26 mouse cellular contexts compared by ENCODE assay signal in genomic region chr10:97673239-97673638, GRCm38 (mm10). TPM values are rescaled to one million over a fixed set of nuclear protein-coding genes. Genes with fewer than 3 reads are reported as not detected.
DNase-seq lines count a peak whose midpoint lies in the region; ATAC-seq lines count a peak whose summit lies in the region.
"Had no signal": no experiment of that assay in that cellular context is flagged by ENCODE, and none has a peak within 500 bp of the region (broad histone marks: within the 10 kb centered on the region; RNA-seq: fewer than 3 reads in every experiment).

No protein-coding gene starts in this region.

- no peak overlapping the region for H3K4me3 ChIP-seq in forebrain, embryonic 14.5 days (ENCODE audit: low read depth, low read length)

- 79% methylated on average over 2 of the region's 2 CpGs for WGBS in forebrain, embryonic 14.5 days

- ATAC-seq in cerebellum, adult (ENCODE audit: insufficient number of reproducible peaks, low FRiP score, low TSS enrichment): peak; percentile 85
- ATAC-seq in forebrain, embryonic 14.5 days: no peak
- ATAC-seq: activated CD4-positive, CD25-positive, alpha-beta regulatory T cell, adult 4 months; CD4-positive, CD25-positive, alpha-beta regulatory T cell, adult 4 months; Patski had no signal

- H3K9ac ChIP-seq in forebrain, embryonic 14.5 days (ENCODE audit: low read length): no peak overlapping the region

- no peaks in the 10 kb centered on the region for H3K27me3 ChIP-seq in forebrain, embryonic 14.5 days (replicated peaks; ENCODE audit: control insufficient read depth, insufficient read depth, low read length)
- H3K27me3 ChIP-seq: CH12.LX had no signal

- no peaks in the 10 kb centered on the region for H3K9me3 ChIP-seq in forebrain, embryonic 14.5 days (replicated peaks; ENCODE audit: control insufficient read depth, low read length)

- no peaks in the 10 kb centered on the region for H3K4me1 ChIP-seq in forebrain, embryonic 14.5 days (ENCODE audit: control insufficient read depth, insufficient read depth, low read length)

- no peaks in the 10 kb centered on the region for H3K36me3 ChIP-seq in forebrain, embryonic 14.5 days (ENCODE audit: control insufficient read depth, insufficient read depth, low read length)
- H3K36me3 ChIP-seq: G1E had no signal

- no peak overlapping the region for H3K4me2 ChIP-seq in forebrain, embryonic 14.5 days (ENCODE audit: low read length)

- no peak overlapping the region for H3K27ac ChIP-seq in forebrain, embryonic 14.5 days (ENCODE audit: low read depth, low read length)

- no peak for DNase-seq in cerebellum, adult 11-12 months
- DNase-seq in cerebellum, postnatal 10 days: peak; percentile 44 to 55
- DNase-seq in cerebellum, adult 9-10 months: no peak
- DNase-seq in cerebellum, postnatal 14 days: peak; percentile 16 to 51
- DNase-seq in cerebellum, adult 9-11 months: no peak
- DNase-seq in brain, adult 2 months (ENCODE audit: low read depth, low spot score): peak; percentile 59
- DNase-seq in forebrain, embryonic 14.5 days (ENCODE audit: low spot score): no peak
- DNase-seq: adrenal gland, adult 2 months; adrenal gland, adult 8-10 months; adrenal gland, postnatal 10 days; adrenal gland, postnatal 14 days; adrenal gland, postnatal 25 days; adrenal gland, postnatal 36 days; B cell, adult 2 months; cerebellum, adult 11 months; cerebellum, adult 18-20 months; cerebellum, adult 8-10 months had no signal

RNA-seq across cellular contexts. Expression of gene Ccer1, which starts 19.6 kb away (rescaled TPM):
- polyA plus RNA-seq in forebrain, embryonic 14.5 days (2014; fragmentation: Nextera tagmentation; extraction: Ambion mirVana): not detected in 2 replicates
- polyA plus RNA-seq: adrenal gland, adult 2 months; brain, embryonic 14.5 days; C2C12; CD4-positive, CD25-positive, alpha-beta regulatory T cell, adult 4 months; cerebellum, adult 2 months; G1E; Patski had no signal

RNA-seq across cellular contexts. Expression of gene Epyc, which starts 29.4 kb away (rescaled TPM):
- 0.94 and 1.0 TPM in 2 replicates for polyA plus RNA-seq in forebrain, embryonic 14.5 days (2014; fragmentation: Nextera tagmentation; extraction: Ambion mirVana)
- polyA plus RNA-seq: activated CD4-positive, CD25-positive, alpha-beta regulatory T cell, adult 4 months; adrenal gland, adult 2 months; C2C12; CD4-positive, CD25-positive, alpha-beta regulatory T cell, adult 4 months; G1E; Patski had no signal

RNA-seq across cellular contexts. Expression of gene C030005K15Rik, which starts 53.3 kb away (rescaled TPM):
- not detected in 2 replicates for polyA plus RNA-seq in forebrain, embryonic 14.5 days (2014; fragmentation: Nextera tagmentation; extraction: Ambion mirVana)
- polyA plus RNA-seq: activated CD4-positive, CD25-positive, alpha-beta regulatory T cell, adult 4 months; adrenal gland, adult 2 months; brain, embryonic 14.5 days; C2C12; CD4-positive, CD25-positive, alpha-beta regulatory T cell, adult 4 months; cerebellum, adult 2 months; G1E; Patski had no signal

Comparison
In these comparisons a context has a peak if more than half of its experiments do, and no peak if none do; other contexts are left out.
1. DNase-seq: peak in cerebellum, postnatal 10 days (2 of 2), cerebellum, postnatal 14 days (2 of 2) and brain, adult 2 months (single experiment); none in cerebellum, adult 11-12 months (single experiment), cerebellum, adult 9-10 months (single experiment), cerebellum, adult 9-11 months (single experiment) and forebrain, embryonic 14.5 days (single experiment).